Mouse (Mus musculus): ENCODE data around the gene Slc27a1. TPM values are rescaled to one million over a fixed set of nuclear protein-coding genes. Genes with fewer than 3 reads are reported as not detected.

The Slc27a1 gene
- polyA plus RNA-seq, 1 experiment = 146 TPM

DNA sequence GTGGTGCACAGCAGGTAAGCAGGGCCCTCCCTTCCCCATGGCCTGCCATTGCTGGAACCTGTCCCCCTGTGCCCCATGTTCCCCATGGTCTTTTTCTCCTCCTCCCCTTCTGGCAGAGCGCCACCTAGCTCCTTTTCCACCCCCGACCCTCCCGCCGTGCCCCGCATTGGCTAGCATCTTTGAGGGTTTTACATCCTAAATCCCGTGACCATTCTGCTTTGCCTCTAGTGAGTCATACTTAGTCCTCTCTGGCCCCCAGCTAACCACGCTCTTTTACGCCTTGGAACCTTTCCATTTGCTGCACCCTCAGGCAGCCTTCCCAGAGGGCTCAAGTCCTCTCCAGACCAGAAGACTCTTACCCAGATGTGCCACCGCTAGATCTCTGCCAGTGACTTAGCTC lies 11.5 kb downstream of the Slc27a1 start:
- TF ChIP-seq POLR2A (IDR thresholded peaks at IDR 0.05; ENCODE audit: low read depth, low read length) (no peak), CTCF (conservative IDR thresholded peaks at IDR 0.05; ENCODE audit: insufficient read depth, insufficient read length, low read depth, low read length) (no peak)
- DNase-seq = no peak
- Histone ChIP-seq H3K27me3 (replicated peaks; ENCODE audit: control insufficient read depth, insufficient read depth, low read length) (no peaks in the 10 kb centered on the region), H3K4me3 (ENCODE audit: insufficient read depth, low read depth, low read length) (no peak overlapping the region), H3K27ac (ENCODE audit: insufficient read depth, low read depth, low read length) (no peak overlapping the region), H3K4me1 (ENCODE audit: control insufficient read depth, insufficient read depth, low read length) (no peaks in the 10 kb centered on the region), H3K36me3 (ENCODE audit: control insufficient read depth, insufficient read depth, low read length) (no peaks in the 10 kb centered on the region; the same call in 1 of the 2 replicates)
- WGBS = 85% methylated on average over 7 of the region's 9 CpGs

DNA sequence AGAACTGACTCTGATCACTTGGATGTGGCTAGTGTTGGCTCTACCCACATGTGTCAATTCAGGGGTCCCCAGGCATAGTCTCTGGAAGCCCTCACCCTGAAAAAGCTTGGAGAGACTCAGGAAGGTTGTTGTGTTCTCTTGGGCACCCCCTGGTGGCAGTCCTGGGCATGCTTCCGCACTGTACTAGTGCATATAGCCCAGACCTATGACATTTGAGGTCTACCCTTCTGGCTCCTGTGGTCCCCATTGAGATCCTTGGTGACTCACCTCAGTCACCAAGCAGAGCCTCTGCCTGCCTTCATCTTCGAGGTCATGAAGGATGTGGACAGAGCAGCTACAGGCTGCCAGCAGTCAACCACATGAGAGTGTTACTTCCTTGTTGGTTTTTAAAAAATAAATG lies 18.2 kb downstream of the Slc27a1 start:
- peak; percentile 63 for DNase-seq
- Histone ChIP-seq H3K4me3 (ENCODE audit: insufficient read depth, low read depth, low read length) (no peak overlapping the region), H3K36me3 (ENCODE audit: control insufficient read depth, insufficient read depth, low read length) (no peaks in the 10 kb centered on the region; the same call in 1 of the 2 replicates), H3K4me1 (ENCODE audit: control insufficient read depth, insufficient read depth, low read length) (peaks cover 2% of the 10 kb centered on the region; the same call in 1 of the 2 replicates), H3K27ac (ENCODE audit: insufficient read depth, low read depth, low read length) (no peak overlapping the region), H3K27me3 (replicated peaks; ENCODE audit: control insufficient read depth, insufficient read depth, low read length) (no peaks in the 10 kb centered on the region)
- no peak for TF ChIP-seq POLR2A (IDR thresholded peaks at IDR 0.05; ENCODE audit: low read depth, low read length)
- TF ChIP-seq CTCF (conservative IDR thresholded peaks at IDR 0.05; ENCODE audit: insufficient read depth, insufficient read length, low read depth, low read length) = peak; percentile 69
- 73% methylated on average over 2 of the region's 2 CpGs for whole genome bisulfite sequencing

DNA sequence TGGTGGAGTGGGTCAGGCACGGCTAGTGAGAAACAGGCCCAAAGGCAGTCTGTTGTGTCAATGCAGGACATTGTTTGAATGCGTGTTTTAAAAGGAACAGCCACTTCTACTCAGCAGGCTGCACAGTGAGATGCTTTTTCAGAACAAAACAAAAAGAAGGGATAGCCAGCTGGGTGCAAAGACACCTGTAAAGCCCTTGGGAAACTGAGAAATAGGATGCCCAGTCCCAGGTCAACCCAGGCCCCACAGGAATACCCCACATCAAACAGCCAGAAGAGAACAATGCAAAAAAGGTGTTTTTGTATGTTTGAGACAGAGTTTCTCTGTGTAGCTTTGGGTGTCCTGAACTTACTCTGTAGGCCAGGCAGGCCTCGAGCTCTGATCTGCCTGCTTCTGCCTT lies 20.1 kb downstream of the Slc27a1 start:
- 78% methylated on average over 3 of the region's 3 CpGs for WGBS
- H3K27ac ChIP-seq (ENCODE audit: insufficient read depth, low read depth, low read length) = no peak overlapping the region
- no peaks in the 10 kb centered on the region for H3K27me3 ChIP-seq (replicated peaks; ENCODE audit: control insufficient read depth, insufficient read depth, low read length)
- H3K4me1 ChIP-seq (ENCODE audit: control insufficient read depth, insufficient read depth, low read length) = peaks cover 6% of the 10 kb centered on the region; the same call in 1 of the 2 replicates
- H3K36me3 ChIP-seq (ENCODE audit: control insufficient read depth, insufficient read depth, low read length) = no peaks in the 10 kb centered on the region; the same call in 1 of the 2 replicates
- DNase-seq = no peak
- no peak overlapping the region for H3K4me3 ChIP-seq (ENCODE audit: insufficient read depth, low read depth, low read length)
- no peak for TF ChIP-seq CTCF (conservative IDR thresholded peaks at IDR 0.05; ENCODE audit: insufficient read depth, insufficient read length, low read depth, low read length)
- no peak for TF ChIP-seq POLR2A (IDR thresholded peaks at IDR 0.05; ENCODE audit: low read depth, low read length)

DNA sequence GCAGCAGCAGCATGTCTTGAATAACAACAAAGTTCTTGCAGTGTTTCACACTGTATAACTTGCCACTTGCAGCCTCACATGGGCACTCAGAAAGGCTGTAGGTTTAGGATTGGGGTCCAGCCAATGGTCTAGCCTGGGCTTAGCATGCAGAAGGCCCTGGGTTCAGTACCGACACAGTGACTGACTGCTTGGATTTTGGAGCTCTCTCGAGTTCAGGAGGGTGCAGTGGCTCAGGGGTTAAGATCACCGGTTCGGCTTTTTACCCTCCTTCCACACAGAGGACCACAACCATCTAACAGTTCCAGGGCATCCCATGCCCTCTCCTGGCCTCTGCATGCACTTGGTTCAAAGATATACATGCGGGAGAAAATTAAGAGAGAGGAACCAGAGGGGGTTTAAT lies 22.3 kb downstream of the Slc27a1 start:
- DNase-seq = no peak
- Histone ChIP-seq H3K4me3 (ENCODE audit: insufficient read depth, low read depth, low read length) (peak overlapping the region; percentile 68), H3K27me3 (replicated peaks; ENCODE audit: control insufficient read depth, insufficient read depth, low read length) (no peaks in the 10 kb centered on the region), H3K27ac (ENCODE audit: insufficient read depth, low read depth, low read length) (no peak overlapping the region), H3K4me1 (ENCODE audit: control insufficient read depth, insufficient read depth, low read length) (peaks cover 6% of the 10 kb centered on the region; the same call in 1 of the 2 replicates), H3K36me3 (ENCODE audit: control insufficient read depth, insufficient read depth, low read length) (no peaks in the 10 kb centered on the region)
- no peak for TF ChIP-seq POLR2A (IDR thresholded peaks at IDR 0.05; ENCODE audit: low read depth, low read length)
- no peak for TF ChIP-seq CTCF (conservative IDR thresholded peaks at IDR 0.05; ENCODE audit: insufficient read depth, insufficient read length, low read depth, low read length)
- WGBS = 23% methylated on average over 5 of the region's 5 CpGs

DNA sequence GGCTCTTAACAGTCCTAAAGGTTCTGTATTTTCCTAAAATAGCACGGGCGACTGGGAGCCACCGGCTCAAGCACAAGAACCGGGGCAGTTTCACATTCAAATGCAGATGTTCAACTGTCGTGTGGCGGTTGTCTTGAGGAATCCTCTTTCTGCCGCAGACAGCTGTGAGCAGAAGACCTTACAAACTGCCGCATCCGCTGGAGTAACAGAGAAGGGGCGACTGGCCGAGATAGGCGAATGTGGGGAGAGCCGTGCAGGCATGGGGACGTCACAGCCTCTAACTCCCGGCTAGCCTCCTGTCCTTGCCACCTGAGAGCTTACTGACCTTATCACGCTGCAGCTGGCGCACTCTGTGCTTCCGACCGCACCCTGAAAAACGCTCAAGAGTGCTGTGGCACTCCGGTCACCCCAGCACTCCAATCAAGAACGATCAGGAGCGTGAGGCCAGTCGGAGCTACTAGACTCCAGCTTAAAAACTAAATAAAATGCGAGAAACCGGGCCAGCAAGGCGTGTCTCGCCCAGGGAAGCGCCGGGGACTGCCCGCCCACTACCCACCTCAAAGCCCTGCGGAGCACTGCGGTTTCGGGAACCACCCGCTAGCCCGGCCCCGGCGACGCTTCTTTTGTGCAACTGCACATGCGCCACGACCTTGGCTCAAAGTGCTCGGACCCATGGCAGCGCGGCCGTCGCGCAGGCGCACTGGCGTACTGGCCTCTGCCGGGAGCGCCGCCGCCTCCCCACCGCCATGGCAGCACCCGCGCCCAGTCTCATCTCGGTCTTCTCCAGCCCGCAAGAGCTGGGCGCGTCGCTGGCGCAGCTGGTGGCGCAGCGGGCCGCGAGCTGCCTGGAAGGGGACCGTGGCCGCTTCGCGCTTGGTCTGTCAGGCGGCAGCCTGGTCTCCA lies 23.0 kb downstream of the Slc27a1 start, which contains the start of gene Pgls:
TSS of gene Pgls (plus strand) at position 706 of the 903 bp plus-strand sequence.
- no peak for TF ChIP-seq CTCF (conservative IDR thresholded peaks at IDR 0.05; ENCODE audit: insufficient read depth, insufficient read length, low read depth, low read length)
- peak; percentile 74 for TF ChIP-seq POLR2A (IDR thresholded peaks at IDR 0.05; ENCODE audit: low read depth, low read length)
- peaks cover 10% of the 10 kb centered on the region; the same call in 1 of the 2 replicates for H3K4me1 ChIP-seq (ENCODE audit: control insufficient read depth, insufficient read depth, low read length)
- H3K27me3 ChIP-seq (replicated peaks; ENCODE audit: control insufficient read depth, insufficient read depth, low read length) = no peaks in the 10 kb centered on the region
- peak within 1 kb of the TSS; percentile 68 for H3K4me3 ChIP-seq (ENCODE audit: insufficient read depth, low read depth, low read length)
- DNase-seq = peak; percentile 98
- WGBS = under 1% methylated on average over 71 of the region's 71 CpGs
- H3K27ac ChIP-seq (ENCODE audit: insufficient read depth, low read depth, low read length) = peak within 1 kb of the TSS; percentile 96
- no peaks in the 10 kb centered on the region for H3K36me3 ChIP-seq (ENCODE audit: control insufficient read depth, insufficient read depth, low read length)

DNA sequence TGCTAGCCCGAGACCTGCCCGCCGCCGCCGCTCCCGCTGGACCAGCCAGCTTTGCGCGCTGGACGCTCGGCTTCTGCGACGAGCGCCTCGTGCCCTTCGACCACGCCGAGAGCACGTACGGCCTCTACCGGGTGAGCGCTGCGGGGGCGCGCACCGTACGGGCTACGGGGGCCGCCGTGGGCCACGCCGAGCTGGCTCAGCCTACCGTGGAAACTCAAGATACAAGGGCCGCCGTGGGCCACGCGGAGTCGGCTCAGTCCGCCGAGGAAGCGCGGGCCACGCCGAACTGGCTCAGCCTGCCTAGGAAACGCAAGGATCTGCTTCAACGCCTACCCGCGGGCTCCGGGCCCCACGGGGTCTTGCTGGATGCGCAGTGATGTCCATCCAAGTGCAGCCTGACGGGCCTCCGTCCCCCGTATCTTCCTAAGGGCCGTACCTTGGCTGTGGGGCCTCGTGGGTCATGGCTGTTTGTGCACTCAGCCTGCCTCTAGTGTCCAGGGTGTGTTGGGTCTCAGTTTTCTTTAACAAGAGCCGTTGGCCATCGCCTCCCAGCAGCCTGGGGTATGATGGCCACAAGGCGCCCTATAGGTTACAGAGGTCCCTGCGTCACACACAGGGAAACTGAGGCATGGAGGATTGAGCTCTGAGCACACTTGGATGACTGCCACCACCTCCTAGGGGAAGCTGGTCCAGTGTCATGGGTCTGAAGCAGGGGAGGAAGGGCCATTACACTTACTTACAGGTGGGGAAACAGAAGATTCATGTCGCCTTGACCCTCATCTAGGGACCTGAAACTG lies 23.9 kb downstream of the Slc27a1 start:
- DNase-seq = peak; percentile 89

More for the DNA sequence above, 23.9 kb downstream of the Slc27a1 start:
- 3% methylated on average over 60 of the region's 60 CpGs for WGBS
- peak overlapping the region; percentile 96 for H3K27ac ChIP-seq (ENCODE audit: insufficient read depth, low read depth, low read length)
- H3K36me3 ChIP-seq (ENCODE audit: control insufficient read depth, insufficient read depth, low read length) = no peaks in the 10 kb centered on the region
- peak overlapping the region; percentile 68 for H3K4me3 ChIP-seq (ENCODE audit: insufficient read depth, low read depth, low read length)
- H3K4me1 ChIP-seq (ENCODE audit: control insufficient read depth, insufficient read depth, low read length) = peaks cover 10% of the 10 kb centered on the region; the same call in 1 of the 2 replicates
- TF ChIP-seq POLR2A (IDR thresholded peaks at IDR 0.05; ENCODE audit: low read depth, low read length) (no peak), CTCF (conservative IDR thresholded peaks at IDR 0.05; ENCODE audit: insufficient read depth, insufficient read length, low read depth, low read length) (no peak)
- H3K27me3 ChIP-seq (replicated peaks; ENCODE audit: control insufficient read depth, insufficient read depth, low read length) = no peaks in the 10 kb centered on the region
